Mouse (Mus musculus) cerebellum, postnatal 10 days (tissue): ENCODE measurements at regions not wholly inside any gene's neighbourhood (a gene's known extent, or its start where the extent isn't known, plus 50 kb on each side); places are given as distances from the start of the nearest gene placed in this dataset.
A peak's percentile ranks its signal among the peaks of the same experiment; 100 is the strongest.

Source experiments
- DNase-seq, 2 experiments: peaks; one replicate each; pipeline ENCODE4 v3.0.0; 2021; ENCODE audit warnings: mixed read lengths in 2 of 2

DNA sequence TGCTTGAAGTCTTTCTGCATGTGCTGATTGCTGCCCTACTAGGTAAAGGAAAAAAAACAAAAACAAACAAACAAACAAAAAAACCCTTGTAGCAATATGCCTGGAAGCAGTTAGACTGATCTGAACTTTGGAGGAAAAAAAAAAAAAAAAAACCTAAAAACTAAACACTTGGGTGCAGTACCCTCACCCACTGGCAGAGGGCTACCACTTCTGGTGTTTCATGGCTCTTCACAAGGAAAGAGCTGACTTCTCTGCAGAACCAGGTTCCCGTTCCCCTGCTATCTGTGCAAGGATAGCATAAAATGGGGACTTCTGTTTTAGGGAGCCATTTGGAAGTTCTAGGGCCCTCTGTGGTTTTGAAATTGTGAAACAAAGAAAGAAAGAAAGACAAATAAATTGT is 52.2 kb upstream of the Otud4 start:
- peak; percentile 72 to 79 for DNase-seq

DNA sequence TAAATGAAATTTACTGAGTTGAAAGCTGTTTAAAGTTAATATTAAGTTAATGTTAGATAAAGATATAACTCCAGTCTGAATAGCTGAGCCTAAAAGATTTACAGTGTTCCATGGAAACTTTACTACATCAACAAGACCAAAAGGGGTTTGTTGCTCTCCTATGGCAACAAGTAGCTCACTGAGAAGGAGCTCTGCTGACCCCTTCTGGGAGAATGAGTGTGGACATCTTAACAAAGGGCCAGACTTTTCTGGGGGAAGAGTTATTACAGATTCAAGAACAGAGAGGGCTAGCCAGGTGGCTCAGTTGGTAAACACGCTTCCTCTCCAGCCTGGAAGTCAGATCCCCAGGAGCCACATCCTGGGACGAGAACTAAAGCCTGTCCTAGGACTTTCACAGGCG is 54.5 kb upstream of the Otud4 start:
- DNase-seq, result peak; percentile 76

DNA sequence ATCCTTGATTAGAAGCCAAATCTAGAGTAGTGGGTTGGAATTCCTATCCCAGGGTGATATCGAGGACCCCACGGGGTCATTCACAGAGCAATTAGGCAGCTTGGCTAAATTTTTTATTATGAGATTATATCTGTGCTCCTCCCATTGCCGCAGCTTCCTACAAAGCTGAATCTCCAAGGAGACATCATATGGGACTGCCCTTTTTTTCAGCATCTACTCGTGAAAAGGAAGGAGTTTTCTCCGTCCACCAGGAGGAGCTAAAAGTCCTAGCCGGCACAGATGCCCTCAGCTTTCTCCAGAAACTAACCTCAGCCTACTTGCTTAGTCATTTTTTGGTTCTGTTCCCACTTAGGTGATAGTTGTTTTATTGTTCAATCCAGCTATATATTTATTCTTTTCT is 56.1 kb upstream of the Otud4 start:
- peak; percentile 25 to 28 for DNase-seq

DNA sequence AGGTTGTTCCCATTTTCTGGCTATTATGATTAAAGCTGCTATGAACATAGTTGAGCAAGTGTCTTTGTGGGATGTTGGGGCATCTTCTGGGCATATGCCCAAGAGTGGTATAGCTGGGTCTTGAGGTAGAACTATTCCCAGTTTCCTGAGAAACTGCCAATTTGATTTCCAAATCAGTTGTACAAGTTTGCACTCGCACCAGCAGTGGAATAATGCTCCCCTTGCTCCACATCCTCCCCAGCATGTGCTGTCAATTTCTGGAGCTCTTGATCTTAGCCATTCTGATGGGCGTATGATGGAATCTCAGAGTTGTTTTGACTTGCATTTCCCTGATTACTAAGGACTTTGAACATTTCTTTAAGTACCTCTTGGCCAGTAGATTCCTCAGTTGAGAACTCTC is 57.2 kb upstream of the Otud4 start:
- no peak for DNase-seq

DNA sequence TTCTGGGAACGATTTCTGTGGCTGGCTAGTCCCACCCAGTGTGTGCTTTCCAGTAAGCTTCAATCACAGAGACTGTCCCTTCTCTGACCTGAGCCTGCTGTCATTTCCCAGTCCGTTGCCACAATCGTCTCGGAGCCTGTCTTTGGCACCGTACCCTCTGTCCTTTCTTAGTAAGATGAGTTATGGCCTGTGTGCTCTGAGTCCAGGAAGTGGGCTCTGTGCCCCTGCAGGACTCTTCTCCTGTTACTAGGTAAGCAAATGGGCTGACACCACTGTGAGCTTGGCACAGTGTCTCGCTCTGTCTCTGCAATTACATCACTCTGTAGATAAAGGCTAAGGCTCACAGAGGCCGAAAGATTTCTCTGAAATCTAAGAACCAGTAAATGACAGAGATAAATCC is 63.3 kb upstream of the Otud4 start:
- peak; percentile 34 to 54 for DNase-seq

DNA sequence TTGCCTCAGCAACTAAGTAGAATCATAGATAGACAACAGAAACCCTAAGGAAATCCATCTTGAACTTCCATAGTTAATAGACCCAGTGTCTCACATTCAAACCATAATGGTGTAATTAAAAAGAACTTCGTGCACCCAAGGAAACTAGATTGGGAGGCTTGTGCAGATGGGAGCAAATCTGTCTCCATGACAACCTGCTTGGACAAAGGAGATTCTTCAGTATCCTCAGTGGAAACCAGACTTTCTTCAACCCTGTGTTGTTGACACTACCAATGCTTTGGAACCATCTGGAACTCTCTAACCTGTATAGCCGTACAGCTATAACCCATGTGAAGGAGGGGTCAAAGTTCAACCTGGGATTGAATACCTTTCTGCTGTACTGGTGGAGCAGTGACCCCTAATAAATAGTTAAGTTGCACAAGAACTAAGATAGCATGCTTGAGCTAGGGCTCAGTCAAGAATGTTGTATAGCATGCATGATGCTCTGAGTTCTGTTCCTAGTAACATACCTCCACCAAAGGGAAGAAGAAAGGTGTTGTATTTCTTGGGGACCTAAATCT is 64.2 kb upstream of the Otud4 start:
- DNase-seq, result no peak

DNA sequence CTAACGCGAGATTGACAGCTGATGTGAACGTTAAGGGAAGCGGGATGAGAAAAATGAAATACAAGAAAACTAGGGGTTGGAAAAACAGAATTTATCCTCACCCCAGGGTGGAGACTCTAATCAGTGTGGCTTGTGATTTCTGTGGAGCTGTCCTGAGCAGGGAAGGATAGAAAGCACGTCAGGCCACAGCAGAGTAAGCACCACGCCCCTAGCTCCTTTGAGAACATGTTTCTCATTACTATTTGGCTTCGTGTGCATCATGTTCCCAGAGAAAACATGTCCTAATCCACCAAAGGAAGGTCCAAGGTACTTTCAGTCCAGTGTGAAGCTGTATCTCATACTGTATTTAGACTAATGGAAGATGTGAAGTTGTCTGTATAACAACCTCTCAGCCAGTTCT is 65.9 kb upstream of the Otud4 start:
- no peak for DNase-seq

DNA sequence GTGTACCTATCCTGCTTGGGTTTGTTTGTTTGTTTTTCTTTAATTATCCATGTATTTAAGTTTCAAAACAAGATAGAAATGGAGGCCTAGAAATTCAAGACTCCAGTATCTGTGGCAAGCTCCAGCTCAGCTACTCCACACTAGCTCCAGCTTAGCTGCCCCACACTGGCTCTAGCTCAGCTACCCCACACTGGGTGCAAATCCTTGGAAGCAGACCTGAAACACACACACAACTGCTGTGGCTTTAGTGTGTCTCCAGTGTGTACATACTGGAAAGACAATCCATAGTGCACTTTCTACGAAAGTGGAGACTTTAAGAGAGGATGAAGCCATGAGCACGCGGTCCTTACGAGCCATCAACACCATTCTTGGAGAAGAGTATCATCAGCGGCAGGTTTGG is 66.9 kb upstream of the Otud4 start:
- no peak for DNase-seq

DNA sequence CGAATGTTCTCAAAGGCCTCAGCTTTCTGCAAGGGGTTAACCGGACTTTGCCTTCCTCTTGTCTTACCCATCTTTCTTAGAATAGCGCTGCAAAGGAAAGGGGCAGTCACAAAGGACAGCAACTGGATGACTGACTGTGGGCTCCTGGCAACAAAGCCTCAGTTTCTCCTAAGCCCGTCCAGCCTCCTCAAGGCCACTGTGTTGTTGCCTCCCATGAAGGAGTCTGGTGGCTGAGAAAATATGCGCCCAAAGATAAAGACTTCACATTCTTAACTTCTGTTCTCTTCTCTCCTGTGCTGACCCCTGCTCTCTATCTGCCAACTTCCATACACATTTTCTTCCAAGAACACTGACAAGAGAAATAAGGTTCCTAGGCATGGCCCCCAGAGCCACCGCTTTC is 76.3 kb upstream of the Otud4 start:
- no peak for DNase-seq

DNA sequence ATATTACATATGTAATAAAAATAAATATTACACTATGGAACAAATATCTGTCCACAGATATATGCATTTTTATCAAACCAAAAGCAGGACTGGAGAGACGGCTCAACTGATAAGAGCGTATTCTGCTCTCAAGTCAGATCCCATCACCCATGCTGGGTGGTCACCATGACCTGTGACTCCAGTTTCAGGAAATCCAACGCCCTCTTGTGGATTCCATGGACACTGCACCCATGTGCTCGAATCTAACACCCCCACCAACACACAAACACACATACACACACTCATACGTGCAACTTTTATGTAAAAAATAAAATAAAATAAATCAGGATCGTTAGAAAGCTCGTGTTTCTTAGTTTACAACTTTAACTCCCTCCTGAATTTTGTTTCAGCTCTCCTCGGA is 76.7 kb upstream of the Otud4 start:
- DNase-seq, result peak; percentile 34 to 37

DNA sequence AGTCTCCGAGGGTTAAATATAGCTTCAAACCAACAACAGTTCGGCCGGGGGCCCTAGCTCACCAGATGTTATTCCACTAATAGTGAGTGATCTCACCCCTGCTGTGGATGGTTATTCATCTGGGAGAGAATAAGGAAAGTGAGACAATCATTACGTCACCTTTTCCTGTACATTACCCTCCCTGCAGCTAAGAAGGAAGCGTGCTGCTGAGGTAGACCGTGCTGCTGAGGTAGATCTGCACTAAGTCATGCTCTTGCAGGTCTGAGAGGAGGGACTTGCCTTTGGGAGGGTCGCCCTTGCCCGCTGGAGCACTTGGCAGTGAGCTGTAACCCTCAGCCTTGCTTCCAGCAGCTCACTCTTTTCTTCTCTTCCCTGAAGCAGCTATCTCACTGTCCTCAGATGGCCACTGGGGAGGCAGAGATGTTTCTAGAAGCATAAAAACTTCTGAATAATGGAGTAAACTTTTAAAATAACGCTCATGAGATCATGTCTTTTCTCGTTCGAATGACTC is 77.3 kb upstream of the Otud4 start:
- no peak for DNase-seq

DNA sequence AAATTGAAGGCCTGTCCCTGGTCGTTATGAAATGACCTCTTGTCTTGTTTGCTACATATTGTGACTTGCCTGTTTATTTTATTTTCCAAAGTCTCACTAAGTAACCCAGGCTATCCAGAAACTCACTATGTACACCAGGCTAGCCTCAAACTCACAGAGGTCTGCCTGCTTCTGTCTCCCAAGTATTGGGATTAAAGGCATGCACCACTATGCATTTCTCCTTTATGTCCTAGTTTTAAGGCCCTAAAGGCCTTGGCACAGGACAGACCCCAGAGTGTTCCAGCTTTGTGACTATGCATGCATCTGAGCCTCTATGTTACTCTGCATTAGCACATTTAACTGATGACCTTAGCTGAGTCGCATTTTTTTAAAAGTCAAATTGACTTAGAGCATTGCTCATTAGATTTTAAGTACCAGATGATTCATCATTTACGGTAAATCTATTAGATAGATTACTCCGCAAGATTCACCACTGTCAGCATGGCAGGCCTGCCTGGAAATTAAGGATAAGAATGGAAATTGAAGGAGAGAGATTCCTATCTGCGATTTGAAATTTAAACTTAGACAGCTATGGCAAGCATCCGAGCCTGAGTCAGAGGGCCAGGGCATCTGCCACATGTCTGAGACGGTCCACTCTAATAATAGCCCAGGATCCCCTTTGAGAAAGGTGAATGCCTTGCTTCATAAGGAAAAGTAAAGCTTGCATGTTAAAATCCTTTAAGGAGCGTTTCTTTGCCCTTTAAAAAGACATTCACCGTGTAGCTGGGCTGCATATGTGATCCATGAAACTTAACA is 78.0 kb upstream of the Otud4 start:
- peak; percentile 4 for DNase-seq

DNA sequence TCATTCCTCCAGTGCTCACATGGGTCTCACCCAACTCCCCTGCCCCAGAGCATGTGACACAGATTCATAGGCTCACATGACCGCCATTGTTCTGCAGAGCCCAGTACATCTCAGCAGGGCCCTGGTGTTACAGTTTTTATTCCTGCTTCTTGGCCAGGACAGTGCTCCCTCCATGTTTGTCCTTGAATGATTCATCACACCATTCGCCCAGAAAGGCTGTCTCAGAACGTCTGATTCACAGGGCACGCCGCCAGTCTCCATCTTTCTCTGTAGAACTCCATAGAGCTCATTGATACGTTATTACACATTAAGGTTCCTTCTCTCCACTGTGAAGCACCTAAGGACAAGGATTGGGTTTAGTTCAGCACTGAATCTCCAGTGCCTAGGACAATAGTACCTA is 79.9 kb upstream of the Otud4 start:
- no peak for DNase-seq

DNA sequence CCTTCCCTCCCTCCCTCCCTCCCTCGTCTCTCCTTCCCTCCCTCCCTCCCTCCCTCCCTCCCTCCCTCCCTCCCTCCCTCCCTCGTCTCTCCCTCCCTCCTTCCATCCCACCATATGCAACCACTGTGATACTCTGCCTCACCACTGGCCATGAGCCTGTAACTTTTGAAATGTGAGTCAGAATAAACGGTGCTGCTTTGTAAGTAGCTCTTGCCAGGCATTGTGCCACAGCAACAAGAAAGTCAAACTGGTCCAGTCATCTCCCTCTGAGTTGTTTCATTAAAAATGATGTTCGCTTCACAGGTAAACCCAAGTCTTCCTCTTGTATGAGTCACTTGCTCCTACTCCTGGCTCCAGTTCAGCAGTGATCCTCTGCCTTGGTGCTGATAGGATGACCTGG is 85.1 kb upstream of the Otud4 start:
- no peak for DNase-seq

DNA sequence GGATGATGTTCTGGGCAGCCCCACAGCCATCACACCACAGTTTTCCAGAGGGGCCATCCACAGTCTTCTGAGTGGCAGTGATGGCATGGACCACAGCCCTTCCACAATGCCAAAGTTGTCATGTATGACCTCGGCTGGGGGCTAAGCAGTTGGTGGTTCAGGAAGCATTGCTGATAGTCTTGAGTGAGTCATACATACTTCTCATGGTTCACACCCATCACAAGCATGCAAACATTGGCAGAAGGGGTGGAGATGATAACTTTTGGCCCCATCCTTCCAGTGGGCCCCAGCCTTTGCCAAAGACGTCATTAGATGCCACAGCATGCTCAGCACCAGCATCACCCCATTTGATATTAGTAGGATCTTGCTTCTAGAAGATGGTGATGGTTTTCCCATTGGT is 89.3 kb upstream of the Otud4 start:
- DNase-seq, result no peak

DNA sequence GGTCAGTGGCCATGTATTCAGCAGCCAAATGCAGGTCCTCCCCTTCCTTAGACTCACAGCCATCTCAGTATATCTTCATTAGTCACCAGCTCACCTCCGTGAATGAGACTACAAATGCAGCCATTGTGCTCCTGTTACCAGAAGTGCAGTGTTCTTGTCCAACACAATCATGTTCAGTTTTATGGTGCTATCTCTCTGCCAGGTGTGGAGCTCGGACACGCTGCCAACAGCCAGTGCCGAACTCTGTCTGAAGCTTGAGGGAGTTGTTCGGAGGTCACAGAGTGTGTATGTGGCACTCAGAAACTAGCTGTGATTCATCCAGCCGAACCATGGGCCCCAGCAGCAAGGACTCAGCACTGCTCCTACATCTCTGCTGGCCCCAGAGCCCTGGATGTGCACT is 91.3 kb upstream of the Otud4 start:
- DNase-seq, result no peak

DNA sequence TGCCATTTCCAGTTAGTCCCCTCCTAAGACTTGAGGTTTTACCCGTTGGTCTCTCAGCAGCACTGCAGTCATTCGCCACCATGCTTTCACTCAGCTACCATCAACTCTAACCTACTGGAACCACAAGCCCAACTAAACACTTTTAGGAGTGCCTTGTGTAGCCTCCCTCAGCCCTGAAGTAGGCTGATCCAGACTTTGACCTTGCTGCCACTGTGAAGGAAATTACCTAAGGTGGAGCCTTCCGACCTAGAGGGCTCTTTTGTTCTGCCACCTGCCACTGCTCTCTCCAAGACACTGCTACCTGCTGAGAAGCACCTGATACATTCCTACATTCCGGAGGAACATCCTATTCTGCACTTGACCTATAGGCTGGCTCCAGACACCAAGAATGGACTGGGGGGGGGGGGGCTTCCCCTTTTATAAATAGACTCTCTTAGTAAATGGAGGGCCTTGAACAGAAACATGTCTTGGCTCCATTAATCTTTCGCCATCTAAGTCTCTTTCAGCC is 93.5 kb upstream of the Otud4 start:
- DNase-seq, result no peak

DNA sequence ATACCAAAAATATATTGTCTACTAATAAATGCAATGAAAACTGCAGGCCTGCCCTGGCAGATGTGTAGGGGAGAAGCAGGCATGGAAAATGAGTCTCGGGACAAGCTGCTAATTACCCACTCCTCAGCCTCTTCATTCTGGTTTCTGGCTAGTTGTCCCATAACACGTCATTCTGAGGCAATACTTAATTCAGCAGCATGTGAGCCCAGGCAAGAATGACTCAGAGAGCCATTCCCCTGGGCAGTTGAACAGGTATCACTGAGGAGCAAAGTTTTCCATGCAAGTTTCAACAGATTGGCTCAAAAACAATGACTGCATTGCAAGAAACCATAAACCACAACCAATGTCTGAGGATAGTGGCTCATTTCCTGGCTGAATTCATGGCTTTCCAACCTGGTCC is 97.0 kb upstream of the Otud4 start:
- DNase-seq, result no peak

DNA sequence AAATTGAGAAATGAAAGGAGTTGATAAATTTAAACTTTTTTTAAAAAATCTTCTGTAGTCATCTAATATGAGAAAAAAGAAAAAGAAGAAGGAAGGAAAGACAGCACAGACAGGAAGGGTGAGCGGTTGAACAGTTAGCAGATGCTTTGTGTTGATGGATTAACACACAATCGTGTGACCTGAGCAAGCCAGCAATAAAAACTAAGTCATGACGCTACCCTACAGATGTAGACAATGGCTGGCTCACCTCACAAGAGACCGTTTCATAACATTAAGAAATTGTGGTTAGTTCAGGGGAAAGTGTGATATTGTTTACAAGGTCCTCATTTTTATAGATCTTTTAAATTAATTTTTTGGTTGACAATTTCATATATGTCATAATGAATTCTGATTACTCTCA is 99.4 kb upstream of the Otud4 start:
- no peak for DNase-seq

DNA sequence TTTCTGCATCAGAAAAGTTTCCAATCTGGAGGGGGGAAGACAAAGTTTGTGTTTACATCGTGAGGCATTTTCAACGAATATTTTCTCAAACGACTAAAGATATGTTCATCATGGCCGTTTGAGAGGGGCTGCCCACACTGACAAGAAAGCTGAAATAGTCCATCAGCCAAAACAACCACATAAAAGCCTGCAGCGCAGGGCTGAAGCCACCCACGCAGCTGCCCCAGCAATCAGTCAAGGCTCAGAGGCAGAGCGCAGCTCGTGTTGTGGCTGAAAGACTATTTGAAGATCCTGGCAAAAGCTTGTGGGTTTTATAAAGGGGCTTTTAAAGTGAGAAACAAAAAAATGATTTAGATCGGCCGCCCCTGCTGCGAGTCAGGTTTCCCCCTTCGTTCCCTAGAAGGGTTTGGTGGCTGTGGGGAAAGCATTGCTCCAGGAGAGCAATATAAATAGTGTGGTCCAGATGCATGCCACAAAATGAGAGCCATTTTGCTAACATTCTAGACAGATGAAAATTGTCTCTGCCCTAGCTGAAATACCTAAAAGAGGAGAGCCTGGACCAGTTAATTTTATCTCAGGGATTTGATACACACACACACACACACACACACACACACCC is 105.0 kb upstream of the Otud4 start:
- peak in 1 of 2 experiments; percentile 4 for DNase-seq

DNA sequence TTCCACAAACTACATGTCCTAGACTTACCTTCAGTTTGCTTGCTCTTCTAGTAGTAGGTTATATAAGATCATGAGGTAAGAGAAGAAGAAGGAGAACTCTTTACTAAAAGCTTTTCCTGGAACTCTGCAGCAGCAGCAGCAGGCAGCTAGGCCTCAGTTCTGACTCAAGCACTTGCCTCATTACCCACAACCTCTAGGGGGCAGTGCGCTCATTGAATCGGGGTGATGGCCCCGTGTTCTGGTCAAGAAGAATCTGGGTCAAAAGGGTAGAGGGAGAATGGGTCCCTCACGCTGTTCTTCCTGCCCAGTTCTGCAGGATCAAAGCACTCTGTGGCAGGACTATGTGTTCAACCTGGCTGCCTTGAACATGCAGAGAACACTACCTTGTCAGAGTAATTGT is 109.9 kb upstream of the Otud4 start:
- peak; percentile 10 to 20 for DNase-seq

DNA sequence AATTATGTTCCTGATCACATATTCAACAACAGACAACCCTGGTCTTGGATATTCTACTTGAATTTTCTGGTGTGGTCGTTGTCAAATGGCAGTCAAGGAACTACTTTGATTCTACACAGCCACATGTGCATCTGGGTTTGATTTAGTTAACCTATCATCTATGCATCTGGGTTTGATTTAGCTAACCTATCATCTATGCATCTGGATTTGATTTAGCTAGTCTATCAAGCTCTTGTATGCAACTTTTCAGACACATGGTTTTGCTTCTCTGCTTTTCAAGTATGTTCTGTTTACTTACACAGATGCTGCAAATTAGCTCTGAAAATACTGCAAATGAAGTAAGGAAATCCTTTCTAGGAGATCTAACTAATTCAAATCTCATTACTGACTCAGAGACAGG is 117.4 kb upstream of the Otud4 start:
- DNase-seq, result no peak

DNA sequence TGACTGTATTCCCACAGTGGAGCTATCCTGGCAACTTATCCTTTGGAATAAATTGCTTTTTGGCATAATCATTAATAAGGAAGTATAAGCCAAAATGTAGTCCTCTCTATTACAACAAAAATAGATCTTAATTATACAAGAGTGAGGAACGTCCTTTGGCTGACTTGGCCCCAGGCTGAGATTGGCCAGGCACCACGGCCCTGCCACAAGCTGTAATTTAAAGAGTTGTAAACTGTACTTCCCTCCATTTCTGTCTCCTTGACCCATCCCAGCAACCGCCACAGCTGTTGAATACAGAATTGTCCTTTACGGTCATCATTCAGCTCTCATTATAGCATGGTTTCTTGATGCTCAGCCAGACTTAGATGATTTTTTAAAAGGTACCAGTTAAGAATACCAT is 119.6 kb upstream of the Smad1 start:
- peak in 1 of 2 experiments; percentile 6 for DNase-seq

DNA sequence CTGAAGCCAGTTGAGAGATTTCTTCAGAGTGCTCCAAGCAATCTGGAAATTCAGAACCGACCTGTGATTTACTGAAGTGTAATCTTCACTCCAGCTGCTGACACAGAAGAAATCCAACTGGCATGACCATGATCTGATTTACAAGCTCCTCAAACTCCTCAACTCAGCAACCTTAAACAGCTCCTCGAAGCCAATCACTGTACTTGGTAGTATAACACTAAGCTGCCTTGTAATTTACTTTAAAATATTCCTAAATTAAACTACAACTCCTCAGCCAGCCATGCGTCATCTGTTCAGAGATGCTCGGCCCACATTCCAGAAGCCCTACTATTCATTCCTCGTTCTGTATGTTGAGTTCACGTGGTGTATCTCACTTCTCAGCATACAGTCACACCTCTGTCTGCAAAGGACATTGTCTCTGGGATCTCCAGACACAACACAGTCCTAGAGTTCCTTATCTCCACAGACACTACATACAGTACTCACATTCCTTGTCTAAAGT is 116.0 kb upstream of the Smad1 start:
- DNase-seq, result no peak
